Comparison of ENCODE assay signal across 8 mouse cellular contexts in genomic region chr15:101052560-101053501, GRCm38 (mm10). TPM values are rescaled to one million over a fixed set of nuclear protein-coding genes. Genes with fewer than 3 reads are reported as not detected.
DNase-seq lines count a peak whose midpoint lies in the region; ATAC-seq and TF ChIP-seq lines count a peak whose summit lies in the region.

No protein-coding gene starts in this region.

- H3K9ac ChIP-seq in kidney, embryonic 16.5 days (replicated peaks; ENCODE audit: low read length) = peak overlapping the region; percentile 49
- peak overlapping the region; percentile 62 for H3K9ac ChIP-seq in embryonic facial prominence, embryonic 13.5 days
- H3K9ac ChIP-seq in intestine, postnatal 0 days (ENCODE audit: low read depth, low read length) = peak overlapping the region; percentile 26

- ATAC-seq in kidney, embryonic 16.5 days (ENCODE audit: low FRiP score, low TSS enrichment) = peak; percentile 14; the same call in 1 of the 2 replicates
- peak; percentile 48; the same call in 1 of the 2 replicates for ATAC-seq in embryonic facial prominence, embryonic 13.5 days (ENCODE audit: insufficient number of reproducible peaks, insufficient read depth, low FRiP score, low TSS enrichment, low read depth)
- ATAC-seq in intestine, postnatal 0 days = no peak

- no peaks in the 10 kb centered on the region for H3K9me3 ChIP-seq in kidney, embryonic 16.5 days (ENCODE audit: low read length)
- no peaks in the 10 kb centered on the region; the same call in 1 of the 2 replicates for H3K9me3 ChIP-seq in embryonic facial prominence, embryonic 13.5 days
- no peaks in the 10 kb centered on the region for H3K9me3 ChIP-seq in intestine, postnatal 0 days (ENCODE audit: control insufficient read depth)

- no peak for TF ChIP-seq CTCF in intestine, postnatal 0 days (IDR thresholded peaks at IDR 0.05; ENCODE audit: low read depth)

- H3K27me3 ChIP-seq in kidney, embryonic 16.5 days (ENCODE audit: insufficient read depth, low read length) = peaks cover 56% of the 10 kb centered on the region
- peaks cover 80% of the 10 kb centered on the region for H3K27me3 ChIP-seq in embryonic facial prominence, embryonic 13.5 days
- H3K27me3 ChIP-seq in intestine, postnatal 0 days (replicated peaks; ENCODE audit: control insufficient read depth, insufficient read depth, low read length) = peaks cover 57% of the 10 kb centered on the region

- WGBS in kidney, embryonic 16.5 days = 29% methylated on average over 109 of the region's 120 CpGs
- 21% methylated on average over 116 of the region's 120 CpGs for WGBS in embryonic facial prominence, embryonic 13.5 days
- 49% methylated on average over 114 of the region's 120 CpGs for WGBS in intestine, postnatal 0 days

- H3K36me3 ChIP-seq in kidney, embryonic 16.5 days (ENCODE audit: insufficient read depth, low read length) = peaks cover 18% of the 10 kb centered on the region; the same call in 1 of the 2 replicates
- H3K36me3 ChIP-seq in embryonic facial prominence, embryonic 13.5 days = no peaks in the 10 kb centered on the region
- peaks cover 3% of the 10 kb centered on the region; the same call in 1 of the 2 replicates for H3K36me3 ChIP-seq in intestine, postnatal 0 days (ENCODE audit: control insufficient read depth, insufficient read depth)

- DNase-seq in kidney, postnatal 10 days = no peak
- peak; percentile 69 for DNase-seq in neural tube, embryonic 10.5 days (ENCODE audit: extremely low spot score, low spot score)
- no peak for DNase-seq in right cerebral cortex, postnatal 14 days
- DNase-seq in Muller cell, postnatal 12 days (ENCODE audit: inconsistent ontology term) = no peak
- no peak for DNase-seq in cerebellum, adult 11-12 months

- peaks cover 16% of the 10 kb centered on the region for H3K4me1 ChIP-seq in kidney, embryonic 16.5 days (ENCODE audit: insufficient read depth, low read length)
- H3K4me1 ChIP-seq in embryonic facial prominence, embryonic 13.5 days = peaks cover 20% of the 10 kb centered on the region
- no peaks in the 10 kb centered on the region for H3K4me1 ChIP-seq in intestine, postnatal 0 days (replicated peaks; ENCODE audit: control insufficient read depth, insufficient read depth, low read length)

- peak overlapping the region; percentile 44 for H3K4me3 ChIP-seq in kidney, embryonic 16.5 days (ENCODE audit: low read length)
- H3K4me3 ChIP-seq in embryonic facial prominence, embryonic 13.5 days = peak overlapping the region; percentile 51
- H3K4me3 ChIP-seq in intestine, postnatal 0 days (ENCODE audit: low read depth, low read length) = peak overlapping the region; percentile 26

- no peak overlapping the region for H3K27ac ChIP-seq in kidney, embryonic 16.5 days (ENCODE audit: low read length)
- no peak overlapping the region for H3K27ac ChIP-seq in embryonic facial prominence, embryonic 13.5 days
- no peak overlapping the region for H3K27ac ChIP-seq in intestine, postnatal 0 days (ENCODE audit: low read depth, low read length)

- peak overlapping the region; percentile 67 for H3K4me2 ChIP-seq in kidney, embryonic 16.5 days (replicated peaks; ENCODE audit: low read depth, low read length)
- H3K4me2 ChIP-seq in embryonic facial prominence, embryonic 13.5 days = peak overlapping the region; percentile 88
- peak overlapping the region; percentile 63 for H3K4me2 ChIP-seq in intestine, postnatal 0 days (replicated peaks; ENCODE audit: low read depth)

RNA-seq across cellular contexts. Expression of gene Gm47841, which starts 5.6 kb away (rescaled TPM):
- not detected in 2 replicates for polyA plus RNA-seq in kidney, embryonic 16.5 days (2015; fragmentation: Nextera tagmentation; extraction: Ambion mirVana)
- not detected in 2 replicates for polyA plus RNA-seq in embryonic facial prominence, embryonic 13.5 days (2015; fragmentation: Nextera tagmentation; extraction: Ambion mirVana)
- polyA plus RNA-seq in intestine, postnatal 0 days (2015; fragmentation: Nextera tagmentation; extraction: Ambion mirVana) = not detected in 2 replicates

RNA-seq across cellular contexts. Expression of gene Fignl2, which starts 25.5 kb away (rescaled TPM):
- polyA plus RNA-seq in kidney, embryonic 16.5 days (2015; fragmentation: Nextera tagmentation; extraction: Ambion mirVana) = 0.26 and 0.35 TPM in 2 replicates
- 0.21 and 0.28 TPM in 2 replicates for polyA plus RNA-seq in embryonic facial prominence, embryonic 13.5 days (2015; fragmentation: Nextera tagmentation; extraction: Ambion mirVana)
- 0.16 and 0.33 TPM in 2 replicates for polyA plus RNA-seq in intestine, postnatal 0 days (2015; fragmentation: Nextera tagmentation; extraction: Ambion mirVana)
